Mouse (Mus musculus) embryonic fibroblast, embryonic 13.5 days (primary cell): ENCODE results near the gene 1700057G04Rik.

Source experiments
- CTCF ChIP-seq: IDR thresholded peaks from 2 replicates; pipeline ENCODE4 v1.5.1; 2011; ENCODE audit warnings: mild to moderate bottlenecking, control low read depth, low read length, moderate library complexity, borderline replicate concordance; ENCODE audit not compliant: insufficient read depth
- POLR2A ChIP-seq: IDR thresholded peaks from 2 replicates; pipeline ENCODE4 v1.6.1; 2011; ENCODE audit warnings: low read depth, mild to moderate bottlenecking, control low read depth, low read length, moderate library complexity

- no peak for TF ChIP-seq CTCF
- TF ChIP-seq POLR2A, result no peak
These were observed 44.1 kb downstream of the 1700057G04Rik start for GRCm38 (mm10) chr9:92353306-92353705.
